Mouse (Mus musculus): ENCODE results near the gene Tmco3. TPM values are rescaled to one million over a fixed set of nuclear protein-coding genes. Genes with fewer than 3 reads are reported as not detected.

The Tmco3 gene
- polyA plus RNA-seq, 1 experiment from 2014 or later = 93.8 TPM

GRCm38 (mm10) chr8:13339646-13339990, 51.6 kb downstream of the Tmco3 start:
- in situ Hi-C loops (cut with MboI; ENCODE audit: low pct_unique_long_range_greater_than_20kb) = no loop called here
- ATAC-seq (no peak), DNase-seq (ENCODE audit: low read depth, low spot score) (no peak)
- H3K27me3 ChIP-seq = no peaks in the 10 kb centered on the region
- no peak for TF ChIP-seq CTCF (IDR thresholded peaks at IDR 0.05)
- ChIA-PET CTCF (no interaction called here), POLR2A (no interaction called here)

- POLR2A ChIA-PET = interaction anchor here (0.7 to 0.8 kb wide), 2 partner anchors 9 to 52 kb away, joined by 3 read pairs; no protein-coding TSS in a partner anchor
- DNase-seq (ENCODE audit: low read depth, low spot score) = no peak
- ATAC-seq = no peak
- in situ Hi-C loops (cut with MboI; ENCODE audit: low pct_unique_long_range_greater_than_20kb) = no loop called here
- CTCF ChIA-PET = interaction anchor here (0.7 to 0.9 kb wide), 2 partner anchors 10 to 13 kb away, joined by 3 read pairs; no protein-coding TSS in a partner anchor
- no peaks in the 10 kb centered on the region for H3K27me3 ChIP-seq
- no peak for TF ChIP-seq CTCF (IDR thresholded peaks at IDR 0.05)
Observed at GRCm38 (mm10) chr8:13340650-13341049, 52.7 kb downstream of the Tmco3 start.

GRCm38 (mm10) chr8:13342340-13342739, 54.4 kb downstream of the Tmco3 start:
- ChIA-PET CTCF (no interaction called here), POLR2A (interaction anchor here (1.8 kb wide), 1 partner anchor 11 kb away, joined by 4 read pairs; no protein-coding TSS in a partner anchor)
- TF ChIP-seq CTCF (IDR thresholded peaks at IDR 0.05) = no peak
- no peaks in the 10 kb centered on the region for H3K27me3 ChIP-seq
- no peak for ATAC-seq
- in situ Hi-C loops (cut with MboI; ENCODE audit: low pct_unique_long_range_greater_than_20kb) = no loop called here
- DNase-seq (ENCODE audit: low read depth, low spot score) = no peak

- in situ Hi-C loops (cut with MboI; ENCODE audit: low pct_unique_long_range_greater_than_20kb) = no loop called here
- ChIA-PET POLR2A (interaction anchor here (1.8 kb wide), 1 partner anchor 10 kb away, joined by 4 read pairs; no protein-coding TSS in a partner anchor), CTCF (no interaction called here)
- TF ChIP-seq CTCF (IDR thresholded peaks at IDR 0.05) = no peak
- no peak for DNase-seq (ENCODE audit: low read depth, low spot score)
- no peaks in the 10 kb centered on the region for H3K27me3 ChIP-seq
- ATAC-seq = no peak
Observed at GRCm38 (mm10) chr8:13343134-13343533, 55.1 kb downstream of the Tmco3 start.

- TF ChIP-seq CTCF (IDR thresholded peaks at IDR 0.05) = no peak
- ChIA-PET CTCF (interaction anchor here (1.4 kb wide), 1 partner anchor 10 kb away, joined by 3 read pairs; no protein-coding TSS in a partner anchor), POLR2A (no interaction called here)
- ATAC-seq (no peak), DNase-seq (ENCODE audit: low read depth, low spot score) (no peak)
- in situ Hi-C loops (cut with MboI; ENCODE audit: low pct_unique_long_range_greater_than_20kb) = no loop called here
- no peaks in the 10 kb centered on the region for H3K27me3 ChIP-seq
Observed at GRCm38 (mm10) chr8:13350052-13350451, 62.1 kb downstream of the Tmco3 start.

- CTCF ChIA-PET = interaction anchor here (1.1 kb wide), 1 partner anchor 25 kb away, joined by 3 read pairs; no protein-coding TSS in a partner anchor
- no peak for TF ChIP-seq CTCF (IDR thresholded peaks at IDR 0.05)
- no peaks in the 10 kb centered on the region for H3K27me3 ChIP-seq
- DNase-seq (ENCODE audit: low read depth, low spot score) (no peak), ATAC-seq (no peak)
- POLR2A ChIA-PET = no interaction called here
- in situ Hi-C loops (cut with MboI; ENCODE audit: low pct_unique_long_range_greater_than_20kb) = no loop called here
Observed at GRCm38 (mm10) chr8:13351593-13351992, 63.6 kb downstream of the Tmco3 start.

- TF ChIP-seq CTCF (IDR thresholded peaks at IDR 0.05) = no peak
- in situ Hi-C loops (cut with MboI; ENCODE audit: low pct_unique_long_range_greater_than_20kb) = no loop called here
- no peak for DNase-seq (ENCODE audit: low read depth, low spot score)
- ChIA-PET POLR2A (no interaction called here), CTCF (interaction anchor here (1.1 kb wide), 1 partner anchor 26 kb away, joined by 3 read pairs; no protein-coding TSS in a partner anchor)
- H3K27me3 ChIP-seq = no peaks in the 10 kb centered on the region
- no peak for ATAC-seq
Observed at GRCm38 (mm10) chr8:13352601-13353000, 64.6 kb downstream of the Tmco3 start.

GRCm38 (mm10) chr8:13353155-13353833, 65.3 kb downstream of the Tmco3 start:
- no peaks in the 10 kb centered on the region for H3K27me3 ChIP-seq
- ChIA-PET POLR2A (interaction anchor here (1.3 kb wide), 1 partner anchor 11 kb away, joined by 4 read pairs; no protein-coding TSS in a partner anchor), CTCF (interaction anchor here (1.4 kb wide), 1 partner anchor 26 kb away, joined by 3 read pairs; no protein-coding TSS in a partner anchor)
- no peak for DNase-seq (ENCODE audit: low read depth, low spot score)
- in situ Hi-C loops (cut with MboI; ENCODE audit: low pct_unique_long_range_greater_than_20kb) = no loop called here
- no peak for ATAC-seq
- no peak for TF ChIP-seq CTCF (IDR thresholded peaks at IDR 0.05)

- in situ Hi-C loops (cut with MboI; ENCODE audit: low pct_unique_long_range_greater_than_20kb) = no loop called here
- ChIA-PET POLR2A (interaction anchor here (1.3 kb wide), 1 partner anchor 12 kb away, joined by 4 read pairs; no protein-coding TSS in a partner anchor), CTCF (interaction anchor here (1.4 kb wide), 1 partner anchor 27 kb away, joined by 3 read pairs; no protein-coding TSS in a partner anchor)
- no peaks in the 10 kb centered on the region for H3K27me3 ChIP-seq
- no peak for DNase-seq (ENCODE audit: low read depth, low spot score)
- no peak for ATAC-seq
- no peak for TF ChIP-seq CTCF (IDR thresholded peaks at IDR 0.05)
Observed at GRCm38 (mm10) chr8:13353883-13354282, 65.9 kb downstream of the Tmco3 start.

GRCm38 (mm10) chr8:13356221-13356620, 68.2 kb downstream of the Tmco3 start:
- no peaks in the 10 kb centered on the region for H3K27me3 ChIP-seq
- no peak for TF ChIP-seq CTCF (IDR thresholded peaks at IDR 0.05)
- in situ Hi-C loops (cut with MboI; ENCODE audit: low pct_unique_long_range_greater_than_20kb) = no loop called here
- ChIA-PET CTCF (no interaction called here), POLR2A (no interaction called here)
- ATAC-seq (no peak), DNase-seq (ENCODE audit: low read depth, low spot score) (no peak)

GRCm38 (mm10) chr8:13356681-13357080, 68.7 kb downstream of the Tmco3 start:
- no peak for DNase-seq (ENCODE audit: low read depth, low spot score)
- ChIA-PET CTCF (no interaction called here), POLR2A (interaction anchor here (0.5 kb wide), 1 partner anchor 681 kb away, joined by 6 read pairs; no protein-coding TSS in a partner anchor)
- ATAC-seq = no peak
- in situ Hi-C loops (cut with MboI; ENCODE audit: low pct_unique_long_range_greater_than_20kb) = no loop called here
- H3K27me3 ChIP-seq = no peaks in the 10 kb centered on the region
- no peak for TF ChIP-seq CTCF (IDR thresholded peaks at IDR 0.05)

Data from Patski (cell line).